Comparison of ENCODE assay signal across 8 mouse cellular contexts in genomic region chr10:88826188-88826946, GRCm38 (mm10). TPM values are rescaled to one million over a fixed set of nuclear protein-coding genes. Genes with fewer than 3 reads are reported as not detected.
DNase-seq lines count a peak whose midpoint lies in the region; ATAC-seq lines count a peak whose summit lies in the region.

Utp20 (minus strand) TSS chr10:88826804.

- H3K9me3 ChIP-seq in hindbrain, embryonic 16.5 days (ENCODE audit: control insufficient read depth, low read length): no peaks in the 10 kb centered on the region

- under 1% methylated on average over 44 of the region's 44 CpGs for WGBS in hindbrain, embryonic 16.5 days
- WGBS in macrophage (ENCODE audit: missing documents): under 1% methylated on average over 44 of the region's 44 CpGs

- peaks cover 3% of the 10 kb centered on the region; the same call in 1 of the 2 replicates for H3K36me3 ChIP-seq in hindbrain, embryonic 16.5 days (ENCODE audit: control insufficient read depth, insufficient read depth, low read length)
- H3K36me3 ChIP-seq in macrophage (ENCODE audit: inconsistent target): peaks cover 5% of the 10 kb centered on the region; the same call in 1 of the 2 replicates

- peak within 1 kb of the TSS; percentile 72 for H3K9ac ChIP-seq in hindbrain, embryonic 16.5 days (ENCODE audit: low read depth, low read length)

- peak; percentile 81 for DNase-seq in T-cell, adult 2 months (ENCODE audit: low spot score)
- peak; percentile 79 to 80 for DNase-seq in cerebellum, postnatal 36 days
- DNase-seq in gastrocnemius, adult 18-20 months (ENCODE audit: low spot score): peak; percentile 69
- DNase-seq in left cerebral cortex, adult 18-20 months (ENCODE audit: low spot score in 2 of 2): peak; percentile 82 to 90
- DNase-seq in right cerebral cortex, adult 18-20 months: peak; percentile 87
- DNase-seq in urinary bladder, postnatal 10 days (ENCODE audit: low spot score): peak; percentile 38

- ATAC-seq in hindbrain, embryonic 16.5 days: peak; percentile 100

- H3K4me2 ChIP-seq in hindbrain, embryonic 16.5 days (ENCODE audit: low read length): peak within 1 kb of the TSS; percentile 75

- peak within 1 kb of the TSS; percentile 97 for H3K4me3 ChIP-seq in hindbrain, embryonic 16.5 days (ENCODE audit: low read length)
- H3K4me3 ChIP-seq in macrophage (ENCODE audit: inconsistent target): peak within 1 kb of the TSS; percentile 85

- H3K27ac ChIP-seq in hindbrain, embryonic 16.5 days (ENCODE audit: low read depth, low read length): no peak within 1 kb of the TSS
- H3K27ac ChIP-seq in macrophage: peak within 1 kb of the TSS; percentile 43

- H3K4me1 ChIP-seq in hindbrain, embryonic 16.5 days (ENCODE audit: control insufficient read depth, insufficient read depth, low read depth, low read length): peaks cover 7% of the 10 kb centered on the region

- no peaks in the 10 kb centered on the region for H3K27me3 ChIP-seq in hindbrain, embryonic 16.5 days (replicated peaks; ENCODE audit: control insufficient read depth, insufficient read depth, low read length)

- peaks cover 7% of the 10 kb centered on the region; the same call in 1 of the 2 replicates for H3K79me2 ChIP-seq in macrophage (ENCODE audit: inconsistent target)

RNA-seq across cellular contexts. Expression of gene Utp20, which starts in this region (rescaled TPM):
- total RNA-seq in gastrocnemius, adult 18-20 months (2021): 10 to 100 TPM in 1 of 2 experiments, 1 to 10 TPM in 1; 9.6 to 11.1 TPM
- 7.7 and 10.4 TPM in 2 replicates for polyA plus RNA-seq in hindbrain, embryonic 16.5 days (2015; fragmentation: Nextera tagmentation; extraction: Ambion mirVana)
- 10 to 100 TPM; 18.2 to 18.5 TPM for total RNA-seq in left cerebral cortex, adult 18-20 months (2021)
- 10 to 100 TPM; 12.1 to 56.0 (median 31.3) TPM for total RNA-seq in macrophage (2018; cell fraction: chromatin; rRNA removed)
- 10 to 100 TPM in 13 of 26 experiments, 1 to 10 TPM in 13; 4.5 to 16.6 (median 10.1) TPM for total RNA-seq in macrophage (2018; cell fraction: cytosol; rRNA removed)
- total RNA-seq in macrophage (2018; cell fraction: nucleus; rRNA removed): 10 to 100 TPM in 24 of 26 experiments, 1 to 10 TPM in 2; 7.0 to 62.9 (median 16.5) TPM
- 6.6 to 23.2 TPM (median 9.2 TPM) in 3 replicates for polyA plus RNA-seq in macrophage (2018)
